Mouse (Mus musculus) hindbrain, embryonic 15.5 days (tissue): Measurements from ENCODE around the gene Slx1b. TPM values are rescaled to one million over a fixed set of nuclear protein-coding genes. Genes with fewer than 3 reads are reported as not detected.
"Not testable (repeated sequence)": the region's sequence is repeated elsewhere in the genome, so short reads cannot be mapped to it uniquely, and the experiment has no call there.

Experiments used
- ATAC-seq: fragments of 200-750 bp; cut with Nextera tagmentation; 2 replicates; pipeline ENCODE4 v1.8.0; 2017; ENCODE audit warnings: low read depth, moderate number of reproducible peaks, moderate TSS enrichment; ENCODE audit not compliant: low FRiP score
- H3K27ac ChIP-seq: fragments of 300-500 bp; sonication (generic); replicated peaks from 2 replicates; pipeline ENCODE4 v1.5.1; 2015; ENCODE audit warnings: mild to moderate bottlenecking, inconsistent platforms
- H3K27me3 ChIP-seq: fragments of 300-500 bp; sonication (generic); 2 replicates; pipeline ENCODE4 v1.6.1; 2015; ENCODE audit warnings: control low read depth, inconsistent platforms
- H3K36me3 ChIP-seq: fragments of 300-500 bp; sonication (generic); 2 replicates; pipeline ENCODE4 v1.6.1; 2015; ENCODE audit warnings: control low read depth, inconsistent platforms
- H3K4me1 ChIP-seq: fragments of 300-500 bp; sonication (generic); replicated peaks from 2 replicates; pipeline ENCODE4 v1.6.1; 2015; ENCODE audit warnings: control low read depth, inconsistent platforms
- H3K4me2 ChIP-seq: fragments of 300-500 bp; sonication (generic); 2 replicates; pipeline ENCODE4 v1.6.1; 2015; ENCODE audit warnings: moderate library complexity, mild to moderate bottlenecking, inconsistent platforms
- H3K4me3 ChIP-seq: fragments of 300-500 bp; sonication (generic); 2 replicates; pipeline ENCODE4 v1.5.1; 2015; ENCODE audit warnings: mild to moderate bottlenecking, inconsistent platforms
- H3K9ac ChIP-seq: fragments of 300-500 bp; sonication (generic); 2 replicates; pipeline ENCODE4 v1.6.1; 2015; ENCODE audit warnings: inconsistent platforms
- H3K9me3 ChIP-seq: fragments of 300-500 bp; sonication (generic); 2 replicates; pipeline ENCODE4 v1.6.1; 2016; ENCODE audit warnings: control low read depth, inconsistent platforms
- WGBS: fragments of 180-500 bp; shearing (Covaris S2); methylation state at CpG from one replicate; pipeline ENCODE4 v1.1.7; 2015; 5-methylcytosine and 5-hydroxymethylcytosine counted together
- polyA plus RNA-seq: library from polyadenylated mRNA; unstranded; fragments of >200 nt; fragmentation: Nextera tagmentation; extraction: Ambion mirVana; gene quantifications from 2 replicates; pipeline ENCODE4 v1.2.1, GENCODE M21; 2015

Gene Slx1b
- polyA plus RNA-seq, 1 experiment from 2014 or later, result 16.7 TPM

GRCm38 (mm10) chr7:126691676-126692075 is 3.9 kb downstream of the Slx1b start:
- Histone ChIP-seq H3K9me3 (no peaks in the 10 kb centered on the region), H3K4me1 (peaks cover 24% of the 10 kb centered on the region), H3K9ac (no peak overlapping the region), H3K27ac (no peak overlapping the region), H3K27me3 (no peaks in the 10 kb centered on the region), H3K4me2 (no peak overlapping the region), H3K4me3 (no peak overlapping the region), H3K36me3 (peaks cover 14% of the 10 kb centered on the region)
- WGBS, result 79% methylated on average over 5 of the region's 5 CpGs
- ATAC-seq, result no peak

GRCm38 (mm10) chr7:126690737-126691136 is 4.8 kb downstream of the Slx1b start:
- H3K4me1 ChIP-seq, result peaks cover 19% of the 10 kb centered on the region
- H3K4me3 ChIP-seq, result no peak overlapping the region

GRCm38 (mm10) chr7:126689021-126689420 is 6.6 kb downstream of the Slx1b start:
- peaks cover 12% of the 10 kb centered on the region for H3K4me1 ChIP-seq
- no peaks in the 10 kb centered on the region for H3K9me3 ChIP-seq
- WGBS, result 86% methylated on average over 3 of the region's 3 CpGs
- no peak overlapping the region for H3K27ac ChIP-seq
- no peak overlapping the region for H3K9ac ChIP-seq
- no peak overlapping the region for H3K4me2 ChIP-seq
- H3K4me3 ChIP-seq, result no peak overlapping the region
- ATAC-seq, result no peak
- peaks cover 14% of the 10 kb centered on the region for H3K36me3 ChIP-seq
- no peaks in the 10 kb centered on the region for H3K27me3 ChIP-seq

More at GRCm38 (mm10) chr7:126690737-126691136, 4.8 kb downstream of the Slx1b start:
- Histone ChIP-seq H3K4me2 (no peak overlapping the region), H3K36me3 (peaks cover 14% of the 10 kb centered on the region), H3K9ac (no peak overlapping the region), H3K27ac (no peak overlapping the region), H3K9me3 (no peaks in the 10 kb centered on the region), H3K27me3 (no peaks in the 10 kb centered on the region)
- WGBS, result 84% methylated on average over 3 of the region's 3 CpGs
- no peak for ATAC-seq

- H3K4me3 ChIP-seq, H3K27ac ChIP-seq, H3K9ac ChIP-seq, H3K4me1 ChIP-seq, H3K9me3 ChIP-seq, ATAC-seq, H3K4me2 ChIP-seq, H3K27me3 ChIP-seq: not testable (repeated sequence)
- WGBS, result 93% methylated on average over 3 of the region's 4 CpGs
- H3K36me3 ChIP-seq, result peaks cover 14% of the 10 kb centered on the region
Measured at GRCm38 (mm10) chr7:126688156-126688555, 7.4 kb downstream of the Slx1b start.

- no peak overlapping the region for H3K4me2 ChIP-seq
- ATAC-seq, result no peak
- 96% methylated on average over 5 of the region's 5 CpGs for WGBS
- H3K36me3 ChIP-seq, result no peaks in the 10 kb centered on the region
- no peak overlapping the region for H3K27ac ChIP-seq
- H3K27me3 ChIP-seq, result no peaks in the 10 kb centered on the region
- H3K9ac ChIP-seq, result no peak overlapping the region
- H3K4me3 ChIP-seq, result no peak overlapping the region
- no peaks in the 10 kb centered on the region for H3K9me3 ChIP-seq
- no peaks in the 10 kb centered on the region for H3K4me1 ChIP-seq
Measured at GRCm38 (mm10) chr7:126681221-126681620, 14.4 kb downstream of the Slx1b start.

- no peak for ATAC-seq
- 93% methylated on average over 5 of the region's 5 CpGs for WGBS
Measured at GRCm38 (mm10) chr7:126679683-126680082, 15.9 kb downstream of the Slx1b start.

GRCm38 (mm10) chr7:126678545-126679341 is 16.8 kb downstream of the Slx1b start:
- Histone ChIP-seq H3K4me1 (no peaks in the 10 kb centered on the region), H3K36me3 (no peaks in the 10 kb centered on the region), H3K27ac (no peak overlapping the region), H3K27me3 (no peaks in the 10 kb centered on the region), H3K4me3 (no peak overlapping the region), H3K9ac (no peak overlapping the region), H3K9me3 (no peaks in the 10 kb centered on the region), H3K4me2 (no peak overlapping the region)
- WGBS, result 89% methylated on average over 8 of the region's 8 CpGs
- ATAC-seq, result no peak

More at GRCm38 (mm10) chr7:126679683-126680082, 15.9 kb downstream of the Slx1b start:
- Histone ChIP-seq H3K4me2 (no peak overlapping the region), H3K9me3 (no peaks in the 10 kb centered on the region), H3K27ac (no peak overlapping the region), H3K36me3 (no peaks in the 10 kb centered on the region), H3K4me1 (no peaks in the 10 kb centered on the region), H3K4me3 (no peak overlapping the region), H3K9ac (no peak overlapping the region), H3K27me3 (no peaks in the 10 kb centered on the region)

GRCm38 (mm10) chr7:126676631-126677220 is 18.9 kb downstream of the Slx1b start:
- Histone ChIP-seq H3K9ac (no peak overlapping the region), H3K4me1 (no peaks in the 10 kb centered on the region), H3K36me3 (peaks cover 14% of the 10 kb centered on the region), H3K4me2 (no peak overlapping the region), H3K27ac (no peak overlapping the region), H3K9me3 (no peaks in the 10 kb centered on the region), H3K4me3 (no peak overlapping the region), H3K27me3 (no peaks in the 10 kb centered on the region)
- 80% methylated on average over 4 of the region's 4 CpGs for WGBS
- ATAC-seq, result no peak

GRCm38 (mm10) chr7:126676207-126676606 is 19.4 kb downstream of the Slx1b start, which contains the start of gene Sult1a1:
TSS of gene Sult1a1 (minus strand) at chr7:126676432.
- Histone ChIP-seq H3K9ac (no peak within 1 kb of the TSS), H3K9me3 (no peaks in the 10 kb centered on the region), H3K27ac (0 out of 2 replicates have a peak within 1 kb of the TSS, but pooled peaks have one; percentile 9), H3K27me3 (no peaks in the 10 kb centered on the region), H3K36me3 (peaks cover 14% of the 10 kb centered on the region), H3K4me3 (no peak within 1 kb of the TSS), H3K4me1 (no peaks in the 10 kb centered on the region), H3K4me2 (no peak within 1 kb of the TSS)
- 70% methylated on average over 1 of the region's 1 CpGs for WGBS
- no peak for ATAC-seq

GRCm38 (mm10) chr7:126675104-126675503 is 20.5 kb downstream of the Slx1b start:
- Histone ChIP-seq H3K4me2 (no peak overlapping the region), H3K9me3 (no peaks in the 10 kb centered on the region), H3K9ac (no peak overlapping the region), H3K4me1 (no peaks in the 10 kb centered on the region), H3K36me3 (peaks cover 14% of the 10 kb centered on the region), H3K27me3 (no peaks in the 10 kb centered on the region), H3K27ac (no peak overlapping the region), H3K4me3 (no peak overlapping the region)
- no peak for ATAC-seq
- WGBS, result 94% methylated on average over 8 of the region's 8 CpGs

GRCm38 (mm10) chr7:126672111-126672510 is 23.5 kb downstream of the Slx1b start:
- 96% methylated on average over 9 of the region's 9 CpGs for WGBS
- no peak for ATAC-seq

GRCm38 (mm10) chr7:126670152-126670551 is 25.4 kb downstream of the Slx1b start:
- Histone ChIP-seq H3K4me1 (no peaks in the 10 kb centered on the region), H3K9ac (no peak overlapping the region), H3K4me3 (no peak overlapping the region), H3K4me2 (no peak overlapping the region), H3K36me3 (peaks cover 23% of the 10 kb centered on the region), H3K9me3 (no peaks in the 10 kb centered on the region), H3K27me3 (no peaks in the 10 kb centered on the region), H3K27ac (no peak overlapping the region)
- 87% methylated on average over 3 of the region's 3 CpGs for whole genome bisulfite sequencing
- ATAC-seq, result no peak

More at GRCm38 (mm10) chr7:126672111-126672510, 23.5 kb downstream of the Slx1b start:
- Histone ChIP-seq H3K9ac (no peak overlapping the region), H3K4me3 (no peak overlapping the region), H3K9me3 (no peaks in the 10 kb centered on the region), H3K27me3 (no peaks in the 10 kb centered on the region), H3K36me3 (peaks cover 14% of the 10 kb centered on the region), H3K4me2 (no peak overlapping the region), H3K27ac (no peak overlapping the region), H3K4me1 (no peaks in the 10 kb centered on the region)
